Mouse (Mus musculus) ovary, postnatal 36 days (tissue): Measurements from ENCODE around the gene Mrc2.

Experiments
- DNase-seq: peaks from one replicate; pipeline ENCODE4 v3.0.0; 2022; ENCODE audit warnings: low spot score, mixed read lengths

The Mrc2 gene

DNA sequence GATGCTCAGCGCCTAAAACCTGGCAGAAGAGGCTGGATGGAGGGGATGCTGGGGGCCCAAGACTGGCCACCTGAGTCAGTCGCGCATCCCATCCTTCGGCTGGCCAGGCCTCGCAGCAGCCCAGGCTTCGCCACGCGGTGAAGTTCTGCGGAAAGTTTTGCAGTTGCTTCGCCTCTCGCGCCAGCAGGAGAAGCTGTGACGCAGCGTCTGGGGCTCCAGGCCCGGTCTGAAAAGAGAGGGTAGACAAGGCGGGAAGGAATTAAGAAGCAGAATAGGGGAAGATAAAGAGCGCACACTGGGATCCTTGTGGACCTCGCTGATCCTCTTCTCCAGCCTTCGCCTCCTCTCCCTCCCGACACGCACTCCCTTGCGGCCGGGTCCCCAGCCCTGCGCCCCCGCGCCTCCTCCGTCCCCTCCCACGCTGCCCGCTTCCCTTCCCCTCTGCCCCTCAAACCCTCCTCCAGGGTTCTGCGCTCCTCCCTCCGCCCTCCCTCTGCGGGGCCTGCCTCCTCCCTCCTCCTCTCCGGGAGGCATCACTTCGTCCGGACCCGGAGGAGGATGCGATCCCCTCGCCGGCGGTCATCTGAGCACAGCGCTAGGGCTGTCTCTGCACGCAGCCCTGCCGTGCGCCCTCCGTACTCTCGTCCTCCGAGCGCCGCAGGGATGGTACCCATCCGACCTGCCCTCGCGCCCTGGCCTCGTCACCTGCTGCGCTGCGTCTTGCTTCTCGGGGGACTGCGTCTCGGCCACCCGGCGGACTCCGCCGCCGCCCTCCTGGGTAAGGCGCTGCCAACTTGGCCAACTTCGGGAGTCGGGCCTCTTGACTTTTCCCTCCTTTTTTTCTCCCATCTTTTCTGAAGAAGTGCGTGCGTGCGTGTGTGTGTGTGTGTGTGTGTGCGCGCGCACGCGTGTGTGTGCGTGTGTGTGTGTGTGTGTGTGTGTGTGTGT lies at the start of gene Mrc2:
Gene Mrc2 (plus strand): TSS at position 520 of the 948 bp plus-strand sequence.
- DNase-seq = peak; percentile 74

DNA sequence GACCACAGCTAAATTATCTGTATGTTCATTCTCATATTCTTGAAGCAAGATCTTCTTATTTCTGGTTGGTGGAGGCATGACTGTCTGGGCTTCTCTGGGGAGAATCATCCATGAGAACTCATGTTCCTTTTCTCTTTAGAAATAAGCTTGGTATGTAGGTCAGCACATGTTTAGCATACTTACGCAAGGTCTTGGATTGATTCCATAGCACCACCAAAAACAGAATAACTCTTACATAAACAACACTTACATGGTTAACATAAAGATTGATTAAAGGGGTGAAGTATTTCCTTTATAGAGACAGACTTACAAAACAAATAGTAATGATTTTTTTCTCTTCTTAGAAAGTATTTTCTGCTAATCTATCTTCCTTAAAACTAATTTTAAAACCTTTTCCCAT lies 46.1 kb upstream of the Mrc2 start:
- no peak for DNase-seq

GRCm38 (mm10) chr11:105246785-105247184 lies 45.7 kb upstream of the Mrc2 start:
- DNase-seq = no peak

DNA sequence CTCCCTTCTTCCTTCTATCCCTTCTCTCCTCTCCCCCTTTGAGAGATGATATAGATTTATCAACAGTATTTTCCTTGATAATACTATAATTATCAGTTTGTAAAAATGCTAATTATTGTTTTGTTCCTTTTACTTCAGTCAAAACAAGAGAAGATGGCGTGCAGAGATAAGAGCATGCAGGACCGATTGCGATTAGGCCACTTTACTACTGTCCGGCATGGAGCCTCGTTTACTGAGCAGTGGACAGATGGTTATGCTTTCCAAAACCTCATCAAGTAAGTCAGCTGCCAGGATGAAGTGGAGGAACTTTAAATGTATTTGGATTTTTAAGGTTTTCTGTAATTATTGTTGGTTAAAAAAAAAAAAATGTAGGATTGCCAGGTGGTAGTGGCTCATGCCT lies 45.1 kb upstream of the Mrc2 start:
- no peak for DNase-seq

GRCm38 (mm10) chr11:105259733-105260132 lies 32.7 kb upstream of the Mrc2 start:
- no peak for DNase-seq

- no peak for DNase-seq
Measured at GRCm38 (mm10) chr11:105261116-105261515, 31.3 kb upstream of the Mrc2 start.

GRCm38 (mm10) chr11:105261601-105262351 lies 30.7 kb upstream of the Mrc2 start:
- DNase-seq = no peak

DNA sequence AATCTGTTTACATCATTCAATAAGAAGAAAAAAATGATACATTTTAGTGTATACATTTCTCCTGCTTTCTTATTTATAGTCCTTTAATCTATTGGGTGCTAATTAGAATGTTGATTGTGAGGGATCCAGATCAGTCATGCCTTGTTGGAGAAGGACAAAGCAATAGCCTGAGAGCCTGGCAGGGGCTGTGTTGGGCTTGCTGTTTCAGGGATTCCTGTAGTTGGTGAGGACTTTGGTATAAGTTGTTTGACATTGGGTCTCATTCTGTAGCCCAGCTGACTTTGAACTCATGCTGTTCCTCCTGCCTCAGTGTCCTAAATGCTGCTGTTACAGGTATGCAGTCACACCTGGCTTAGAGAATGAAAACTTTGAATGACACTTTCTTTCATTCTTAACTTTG lies 27.9 kb upstream of the Mrc2 start:
- no peak for DNase-seq

DNA sequence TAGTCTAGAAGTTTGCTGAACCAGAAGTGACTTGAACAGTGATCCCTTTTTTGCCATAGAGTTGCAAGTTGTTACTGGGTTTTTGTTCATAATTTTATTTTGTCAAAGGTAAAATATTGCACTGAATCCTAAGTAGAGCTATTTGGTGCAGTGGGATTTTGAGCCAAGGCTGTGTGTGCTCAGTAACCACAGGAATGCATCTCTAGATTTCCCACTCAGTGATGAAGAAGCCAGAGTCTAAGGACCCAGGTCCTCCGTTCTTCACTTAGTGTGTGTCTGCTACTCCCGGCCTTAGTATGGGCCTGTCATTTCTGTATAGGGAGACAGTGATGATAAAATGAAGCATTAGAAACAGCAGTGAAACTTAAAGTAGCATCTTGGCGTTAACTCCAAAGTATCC lies 27.5 kb upstream of the Mrc2 start:
- no peak for DNase-seq

DNA sequence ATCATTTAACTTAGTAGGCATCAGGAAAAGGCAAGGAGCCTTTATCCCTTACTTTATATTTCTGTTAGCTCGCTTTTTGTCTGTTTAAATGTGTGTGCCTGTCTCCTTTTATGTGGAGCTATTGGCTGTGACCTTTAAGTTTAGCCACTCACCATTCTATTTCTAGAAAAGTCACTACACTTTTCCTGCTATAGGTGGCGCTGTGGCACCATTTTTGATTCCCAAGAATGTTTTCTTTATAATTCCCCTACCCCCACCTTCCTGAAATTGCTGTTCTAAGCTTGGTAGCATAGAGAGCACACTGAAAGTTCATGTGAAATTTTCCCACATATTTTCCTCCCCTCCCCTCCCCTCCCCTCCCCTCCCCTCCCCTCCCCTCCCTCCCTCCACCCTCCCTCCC lies 22.3 kb upstream of the Mrc2 start:
- DNase-seq = no peak

- DNase-seq = no peak
Measured at GRCm38 (mm10) chr11:105280456-105280855, 12.0 kb upstream of the Mrc2 start.

DNA sequence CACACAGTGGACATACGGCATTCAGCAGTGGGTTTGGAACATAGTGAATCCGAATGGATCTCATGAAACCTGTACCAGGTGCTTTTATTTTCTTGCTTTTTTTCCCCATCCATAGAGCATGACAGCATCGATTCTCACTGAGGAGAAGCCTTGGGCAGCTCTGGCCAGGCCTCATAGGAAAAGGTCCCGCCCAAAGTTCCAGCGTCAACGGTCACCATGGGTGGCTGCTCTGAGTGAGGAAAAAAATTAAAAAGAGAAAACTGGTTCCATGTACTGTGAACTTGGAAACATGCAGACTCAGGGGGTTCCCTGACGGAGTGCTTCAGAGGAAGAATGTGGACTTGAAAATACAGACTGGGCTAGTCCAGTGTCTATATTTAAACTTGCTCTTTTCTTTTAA lies 11.2 kb upstream of the Mrc2 start:
- no peak for DNase-seq

DNA sequence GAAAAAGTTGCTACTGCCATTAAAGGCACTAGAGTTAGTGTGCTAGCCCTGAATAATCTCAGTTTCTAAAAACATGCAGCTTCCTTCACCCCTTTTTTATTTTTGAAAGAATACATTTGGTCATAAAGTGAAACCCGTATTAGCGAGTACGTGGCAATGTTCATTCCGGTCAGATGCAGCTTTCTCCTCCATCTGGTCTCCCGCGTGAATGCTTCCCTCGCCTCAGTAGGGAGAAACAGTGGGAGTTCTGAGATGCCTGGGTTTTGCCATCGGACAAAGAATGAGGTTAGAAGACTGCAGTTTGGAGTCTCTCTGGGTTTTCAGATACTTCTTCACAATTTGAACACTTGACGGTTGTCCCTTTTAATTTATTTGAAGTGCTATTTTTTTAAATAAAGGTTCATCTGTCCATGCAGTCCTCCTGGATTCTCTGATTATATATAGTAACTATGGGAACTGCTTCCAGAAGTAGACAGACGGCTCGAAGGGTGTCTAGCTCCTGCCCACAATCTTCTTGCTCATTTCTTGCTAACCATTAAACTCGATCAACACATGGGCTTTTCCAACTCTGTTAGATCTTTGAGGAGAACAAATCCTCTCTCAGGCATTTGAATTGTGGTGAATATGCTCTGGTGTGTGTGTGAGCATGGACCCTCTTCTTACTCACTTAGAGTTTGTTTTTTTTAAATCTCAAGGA lies 10.5 kb upstream of the Mrc2 start:
- no peak for DNase-seq

DNA sequence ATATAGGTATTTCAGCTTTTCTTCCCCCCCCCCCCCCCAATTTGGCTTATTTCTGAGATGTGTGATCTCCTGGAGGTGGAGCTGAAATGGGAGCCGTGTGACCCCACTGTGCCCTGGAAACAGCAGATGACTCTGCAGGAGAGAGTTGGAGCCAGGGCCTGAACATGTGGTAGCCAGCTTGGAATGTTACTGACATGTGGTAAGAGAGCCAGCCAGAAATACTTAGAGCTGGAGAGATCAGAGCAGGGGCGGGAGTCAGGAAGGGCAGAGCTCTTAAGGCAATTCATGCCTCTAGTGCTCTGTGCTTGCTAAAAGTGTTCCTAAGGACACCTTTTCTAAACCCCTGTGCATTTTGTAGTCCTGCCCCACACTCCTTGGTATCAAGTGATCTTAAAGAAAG lies 10.0 kb upstream of the Mrc2 start:
- no peak for DNase-seq

DNA sequence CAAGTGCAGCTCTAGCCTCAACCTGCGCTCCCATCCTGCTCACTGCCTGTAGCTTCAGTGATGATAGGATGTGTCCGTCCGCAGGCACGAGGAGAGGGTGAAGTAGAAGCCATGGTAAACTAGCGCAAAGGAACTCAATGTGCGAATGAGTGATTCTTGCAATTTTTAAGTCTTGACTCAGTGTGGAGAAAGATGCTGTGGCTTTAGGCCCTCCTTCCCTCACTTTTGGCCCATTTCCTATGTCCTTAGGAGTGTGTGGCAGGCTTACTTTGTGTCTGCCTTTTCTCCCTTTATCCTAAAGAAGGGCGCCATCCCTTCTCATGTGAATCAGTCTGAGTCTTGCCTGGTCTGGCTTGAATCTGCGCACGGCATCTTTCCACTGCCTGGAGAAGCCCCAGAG lies 9.4 kb upstream of the Mrc2 start:
- DNase-seq = no peak

- no peak for DNase-seq
Measured at GRCm38 (mm10) chr11:105285720-105286119, 6.7 kb upstream of the Mrc2 start.

DNA sequence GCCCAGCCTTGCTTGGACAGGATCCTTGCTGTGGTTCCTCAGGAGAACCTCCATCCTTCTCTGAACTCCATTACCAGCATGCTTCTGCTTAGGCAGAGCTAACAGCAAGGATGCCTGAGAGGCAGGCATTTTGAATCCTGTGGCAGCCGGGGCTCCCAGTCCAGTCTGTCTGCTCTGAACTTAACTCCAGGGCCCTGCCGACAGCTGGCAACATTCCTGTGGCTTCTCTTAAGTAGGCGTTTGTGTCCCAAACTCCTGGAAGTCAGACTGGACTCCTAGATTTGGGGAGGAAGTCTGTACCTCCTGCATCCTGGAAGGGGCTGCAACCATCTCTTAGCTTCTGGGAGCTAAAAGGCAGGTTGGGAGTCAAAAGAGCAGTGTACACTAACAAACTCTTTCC lies 3.0 kb upstream of the Mrc2 start:
- DNase-seq = no peak

- DNase-seq = no peak
Measured at GRCm38 (mm10) chr11:105291681-105292123, 741 bp upstream of the Mrc2 start.

DNA sequence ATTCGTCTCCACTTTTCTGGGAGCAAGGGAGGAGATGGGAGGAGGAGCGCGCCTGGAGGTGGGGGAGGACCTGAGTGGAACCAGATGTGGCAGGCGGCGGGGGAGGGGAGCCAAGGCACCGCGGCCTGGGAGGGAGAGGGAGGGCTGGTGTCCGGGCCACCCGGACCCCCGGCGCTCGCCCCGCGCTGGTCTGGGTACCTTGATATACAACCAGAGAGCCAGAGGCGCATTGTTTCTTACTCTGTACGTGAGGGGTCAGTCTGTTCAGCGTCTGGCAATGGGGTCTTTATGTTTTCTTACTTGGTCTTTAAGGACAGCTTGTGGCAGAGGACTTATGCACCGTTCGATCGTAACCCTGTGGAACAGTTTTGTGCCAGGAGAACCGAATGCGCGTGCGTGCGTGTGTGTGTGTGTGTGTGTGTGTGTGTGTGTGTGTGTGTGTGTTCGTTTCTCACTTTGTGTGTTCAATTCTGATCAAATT lies 698 bp downstream of the Mrc2 start:
- DNase-seq = peak; percentile 59

GRCm38 (mm10) chr11:105293901-105294494 lies 1.6 kb downstream of the Mrc2 start:
- no peak for DNase-seq

GRCm38 (mm10) chr11:105296084-105296483 lies 3.6 kb downstream of the Mrc2 start:
- no peak for DNase-seq

DNA sequence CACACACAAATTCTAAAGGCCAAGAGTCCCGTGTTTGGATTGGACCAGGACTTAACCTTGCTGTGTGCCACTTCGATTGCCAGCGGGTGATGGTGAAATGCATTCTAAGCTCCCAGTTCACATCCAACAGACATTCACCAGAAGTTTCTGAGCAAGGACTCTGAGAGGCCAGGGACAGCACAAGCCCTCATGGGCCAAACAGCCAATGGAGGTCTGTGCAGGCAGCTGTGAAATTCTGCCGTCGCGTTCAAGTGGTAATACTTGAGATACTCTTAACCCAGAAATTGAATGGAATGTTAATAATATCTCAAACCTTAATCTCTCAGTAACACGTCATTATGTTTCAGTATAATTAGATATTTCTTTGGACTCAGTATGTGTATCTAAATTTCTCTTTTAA lies 17.8 kb downstream of the Mrc2 start:
- DNase-seq = no peak
